Mouse (Mus musculus): ENCODE measurements at regions not wholly inside any gene's neighbourhood (a gene's known extent, or its start where the extent isn't known, plus 50 kb on each side); places are given as distances from the start of the nearest gene placed in this dataset.

DNA sequence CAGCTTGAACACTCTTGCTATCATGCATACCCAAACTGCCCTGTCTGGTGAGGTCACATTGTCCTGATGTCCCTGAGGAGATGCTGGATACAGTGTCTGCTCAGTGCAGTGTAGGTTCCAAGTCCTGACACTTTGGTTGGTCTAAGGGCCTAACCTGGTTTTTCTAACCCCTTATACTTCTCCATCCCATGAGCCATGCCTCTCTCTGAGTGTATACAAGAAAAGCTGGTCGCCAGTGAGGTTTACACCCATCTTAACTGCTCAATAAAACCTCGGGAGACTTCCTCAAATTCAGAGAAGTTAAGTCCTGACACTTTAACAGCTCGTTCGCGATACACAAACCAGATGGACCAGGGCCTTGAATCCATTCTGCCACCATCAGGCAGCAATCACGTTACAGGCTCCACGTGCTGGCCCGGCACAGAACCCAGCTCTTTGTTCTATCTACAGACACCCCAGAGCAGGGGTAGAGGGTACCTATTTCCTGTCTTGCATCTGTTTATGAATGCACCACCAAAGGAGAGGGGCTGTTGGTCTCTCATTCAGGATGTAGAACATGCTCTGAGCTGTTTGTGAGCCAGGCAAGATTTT is 320.0 kb upstream of the Tbx3 start:
- in situ Hi-C loops (cut with MseI, MboI) = no loop called here

DNA sequence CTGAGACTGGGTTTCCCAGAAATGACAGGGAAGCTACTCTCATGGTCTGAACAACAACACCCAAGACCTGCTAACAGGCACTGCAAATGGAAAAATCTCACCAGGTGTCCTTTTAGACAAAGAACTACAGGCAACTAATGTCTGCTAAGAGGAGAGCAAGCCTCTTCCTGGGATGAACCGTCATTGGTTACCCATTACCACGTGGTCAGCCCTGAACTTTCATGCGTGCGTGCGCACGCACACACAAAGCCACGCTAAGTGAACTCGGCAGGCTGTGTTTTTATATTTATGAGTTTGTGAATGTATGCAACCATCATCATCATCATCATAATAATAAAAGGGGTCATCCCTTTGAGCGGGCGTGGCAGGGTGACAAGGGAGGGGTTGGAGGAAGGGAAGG is 315.0 kb upstream of the Tbx3 start:
- in situ Hi-C loops (cut with MseI, MboI) = no loop called here

DNA sequence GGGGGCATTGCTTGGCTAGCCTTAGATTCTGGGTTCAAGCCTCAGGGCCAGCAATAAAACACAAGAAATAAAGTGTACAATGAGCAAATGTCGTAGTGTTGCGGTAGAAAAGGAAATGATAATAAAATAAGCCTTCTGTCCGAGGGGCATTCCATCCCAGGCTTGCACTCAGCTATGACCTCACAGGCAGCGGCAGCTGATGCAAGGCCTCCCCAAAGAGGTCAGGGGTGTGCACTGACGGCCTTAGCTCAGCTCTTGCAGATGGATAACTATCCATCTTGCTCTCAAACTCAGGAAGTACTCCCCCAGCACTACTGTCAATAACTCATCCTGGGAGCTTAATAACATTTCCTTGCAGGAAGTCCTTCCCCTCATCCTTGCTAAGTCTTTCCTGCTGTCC is 314.4 kb upstream of the Tbx3 start:
- in situ Hi-C loops (cut with MseI, MboI) = no loop called here

DNA sequence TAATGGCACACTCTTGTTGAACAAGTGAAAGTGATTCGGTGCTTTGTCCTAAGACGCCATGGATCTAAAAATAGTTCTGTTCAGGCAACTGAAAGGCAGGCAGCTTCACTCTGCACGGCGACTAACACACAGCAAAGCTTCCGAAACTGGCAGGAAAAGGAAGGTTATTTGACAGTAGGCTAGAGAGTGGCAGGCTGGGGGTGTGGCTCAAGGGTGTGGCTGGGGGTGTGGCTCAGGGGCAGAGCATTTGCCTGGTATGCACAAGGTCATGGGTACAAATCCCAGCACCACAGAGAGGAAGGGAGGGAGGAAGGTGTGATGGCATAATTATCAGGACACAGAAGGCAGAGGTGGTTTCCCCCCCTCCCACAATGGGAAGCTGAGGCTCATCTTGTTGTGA is 310.8 kb upstream of the Tbx3 start:
- in situ Hi-C loops (cut with MseI, MboI) = no loop called here

DNA sequence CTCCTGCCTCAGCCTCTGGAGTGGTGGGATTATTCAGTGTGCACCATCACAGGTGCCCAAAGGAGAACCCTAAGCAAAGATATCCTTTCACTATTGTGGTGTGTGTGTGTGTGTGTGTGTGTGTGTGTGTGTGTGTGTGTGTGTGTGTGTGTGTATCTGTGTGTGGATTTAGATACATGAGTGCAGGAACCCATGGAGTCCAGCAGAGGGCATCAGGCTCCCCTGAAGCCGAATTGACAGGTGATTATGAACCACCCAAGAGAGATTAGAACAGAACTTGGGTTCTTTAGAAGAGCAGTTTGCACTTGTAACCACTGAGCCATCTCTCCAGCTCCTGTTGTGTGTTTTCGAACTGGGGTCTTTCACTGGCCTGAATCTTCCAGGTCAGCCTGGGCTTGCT is 310.1 kb upstream of the Tbx3 start:
- in situ Hi-C loops (cut with MseI, MboI) = no loop called here

DNA sequence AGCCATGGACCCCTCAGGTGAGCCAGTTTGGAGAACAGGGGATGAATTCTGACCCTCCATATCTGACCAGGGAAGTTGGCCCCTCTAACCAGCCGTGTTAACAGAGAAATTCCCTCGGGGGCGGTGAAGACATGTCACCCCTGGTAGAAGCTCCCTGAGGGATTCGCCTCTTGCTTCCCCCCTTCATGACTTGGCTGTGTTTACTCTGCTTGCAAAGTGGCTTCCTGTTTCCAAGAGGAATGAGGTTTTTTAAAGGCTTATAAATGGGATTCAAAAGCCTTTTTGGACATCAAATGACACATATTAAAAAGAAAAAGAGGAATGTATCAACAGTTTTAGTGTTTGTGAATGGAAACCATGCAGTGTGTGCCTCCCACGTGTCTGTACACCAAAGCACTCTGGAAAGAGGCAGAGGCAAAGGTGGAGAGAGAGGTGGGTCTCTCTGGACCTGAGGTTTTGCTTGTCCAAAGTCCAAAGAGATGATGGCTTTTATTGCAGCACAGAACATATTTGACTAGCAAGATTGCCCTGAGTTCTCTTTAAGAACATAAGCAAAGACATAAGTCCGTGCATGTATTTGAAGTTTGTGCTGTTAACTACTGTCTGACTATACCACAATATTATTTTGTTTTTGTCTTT is 308.9 kb upstream of the Tbx3 start:
- in situ Hi-C loops (cut with MseI, MboI) = no loop called here

DNA sequence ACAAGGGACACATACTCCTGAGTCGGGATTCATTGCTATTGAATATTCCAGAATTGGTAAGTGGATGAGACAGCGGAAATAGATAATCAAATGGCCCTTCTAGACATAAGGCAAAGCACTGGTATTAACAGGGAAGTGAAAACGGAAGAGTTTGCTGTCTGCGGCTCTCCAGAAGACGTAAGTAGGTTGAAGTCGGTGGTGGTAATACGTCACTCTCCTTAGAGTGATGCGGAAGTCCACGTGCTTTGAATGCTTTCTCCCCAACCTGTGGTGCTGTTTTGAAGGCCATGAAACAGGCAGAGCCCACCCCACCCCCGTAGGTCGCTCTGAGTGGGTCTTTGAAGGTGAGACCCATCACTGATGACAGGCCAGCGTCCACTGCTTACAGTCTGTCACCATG is 308.0 kb upstream of the Tbx3 start:
- in situ Hi-C loops (cut with MseI, MboI) = no loop called here

DNA sequence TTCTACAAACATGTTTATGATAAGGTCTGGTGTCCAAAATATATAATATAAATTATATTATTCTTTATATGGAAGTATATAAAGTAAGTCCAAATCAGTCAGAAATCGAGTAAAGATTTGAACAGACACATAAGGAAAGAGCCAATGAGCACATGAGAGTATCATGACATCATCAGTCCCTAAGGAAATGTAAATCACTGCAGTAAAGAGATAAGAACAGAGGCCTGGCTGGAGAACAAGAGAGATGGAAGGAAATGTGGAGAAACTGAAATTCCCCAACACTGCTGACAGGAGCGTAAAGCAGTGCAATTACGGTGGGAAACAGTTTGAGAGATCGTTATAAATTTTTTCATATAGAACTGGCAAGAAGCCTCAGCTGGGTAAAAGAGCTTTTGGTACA is 306.2 kb upstream of the Tbx3 start:
- in situ Hi-C loops (cut with MseI, MboI) = no loop called here

DNA sequence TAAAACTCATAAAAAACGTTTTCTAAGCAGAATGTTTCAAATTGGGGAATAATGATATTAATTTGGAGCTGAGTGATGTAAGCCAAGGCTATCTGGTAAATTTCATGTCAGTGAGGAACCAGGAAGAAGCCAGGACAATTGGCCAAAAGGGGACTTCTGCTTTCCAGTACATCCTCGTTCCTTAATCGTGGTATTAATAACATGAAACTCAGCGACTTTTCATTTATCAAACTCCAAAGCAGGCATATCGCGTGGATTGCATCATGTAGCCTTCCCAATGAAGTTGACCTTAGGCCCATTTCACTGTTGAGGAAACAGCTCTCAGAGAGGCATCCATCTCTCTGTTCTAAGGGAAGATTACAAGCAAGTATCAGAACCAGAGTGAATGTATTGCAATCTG is 305.3 kb upstream of the Tbx3 start:
- in situ Hi-C loops (cut with MseI, MboI) = no loop called here

DNA sequence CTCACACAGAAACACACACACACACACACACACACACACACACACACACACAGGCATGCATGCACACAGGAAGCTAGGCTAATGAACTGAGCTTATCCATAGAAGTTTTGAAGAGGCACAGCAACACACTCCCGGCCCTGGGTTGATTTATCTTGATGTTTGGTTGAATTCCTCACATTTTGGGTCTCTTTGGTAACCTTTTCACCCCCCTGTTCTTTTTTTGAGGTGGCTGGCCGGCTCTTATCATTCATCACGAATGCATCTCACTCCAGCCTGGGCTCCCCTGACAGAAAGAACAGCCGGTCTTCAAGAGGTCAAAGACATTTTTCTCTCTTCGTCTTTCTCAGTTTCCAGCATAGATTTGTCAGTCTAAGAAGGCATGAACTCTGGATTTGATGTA is 304.2 kb upstream of the Tbx3 start:
- in situ Hi-C loops (cut with MseI, MboI) = no loop called here

DNA sequence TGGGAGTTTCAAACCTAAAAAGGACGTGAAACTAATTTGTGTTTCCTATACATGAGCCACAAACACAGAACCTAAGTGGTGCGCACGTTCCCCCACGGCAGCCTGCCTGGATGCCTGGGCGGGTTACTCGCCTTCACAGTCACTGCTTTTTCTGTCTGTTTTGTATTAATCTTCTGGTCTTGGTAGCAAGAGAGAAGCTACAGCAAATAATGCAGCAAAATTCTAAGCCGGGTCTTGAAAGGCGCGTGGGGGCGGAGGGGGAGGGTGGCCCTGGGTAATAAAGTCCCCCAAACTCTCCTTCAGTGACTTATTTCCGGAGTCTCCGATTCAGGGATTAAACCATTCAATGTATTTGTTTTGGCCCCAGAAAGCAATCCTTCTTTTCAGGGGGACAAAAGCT is 300.0 kb upstream of the Tbx3 start:
- in situ Hi-C loops (cut with MseI, MboI) = no loop called here

DNA sequence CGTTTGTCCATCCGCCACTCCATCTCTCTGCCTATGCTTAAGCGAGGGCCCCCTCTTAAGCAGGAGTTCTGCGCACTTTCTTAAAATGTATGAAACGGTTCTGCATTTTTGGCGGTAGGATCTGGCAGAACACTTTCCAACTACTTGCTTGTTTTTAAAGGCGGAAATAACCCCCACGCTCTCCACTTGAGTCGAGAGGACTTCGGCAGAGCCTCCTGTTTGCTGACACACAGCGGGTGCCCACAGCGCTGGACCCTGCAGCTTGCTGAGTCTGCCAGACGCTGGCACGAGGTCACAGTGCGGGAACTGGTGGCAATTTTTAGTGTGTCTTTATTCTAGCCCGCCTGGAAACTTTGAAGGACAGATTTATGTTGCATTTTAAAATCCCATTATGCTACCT is 299.5 kb upstream of the Tbx3 start:
- in situ Hi-C loops (cut with MseI, MboI) = no loop called here

DNA sequence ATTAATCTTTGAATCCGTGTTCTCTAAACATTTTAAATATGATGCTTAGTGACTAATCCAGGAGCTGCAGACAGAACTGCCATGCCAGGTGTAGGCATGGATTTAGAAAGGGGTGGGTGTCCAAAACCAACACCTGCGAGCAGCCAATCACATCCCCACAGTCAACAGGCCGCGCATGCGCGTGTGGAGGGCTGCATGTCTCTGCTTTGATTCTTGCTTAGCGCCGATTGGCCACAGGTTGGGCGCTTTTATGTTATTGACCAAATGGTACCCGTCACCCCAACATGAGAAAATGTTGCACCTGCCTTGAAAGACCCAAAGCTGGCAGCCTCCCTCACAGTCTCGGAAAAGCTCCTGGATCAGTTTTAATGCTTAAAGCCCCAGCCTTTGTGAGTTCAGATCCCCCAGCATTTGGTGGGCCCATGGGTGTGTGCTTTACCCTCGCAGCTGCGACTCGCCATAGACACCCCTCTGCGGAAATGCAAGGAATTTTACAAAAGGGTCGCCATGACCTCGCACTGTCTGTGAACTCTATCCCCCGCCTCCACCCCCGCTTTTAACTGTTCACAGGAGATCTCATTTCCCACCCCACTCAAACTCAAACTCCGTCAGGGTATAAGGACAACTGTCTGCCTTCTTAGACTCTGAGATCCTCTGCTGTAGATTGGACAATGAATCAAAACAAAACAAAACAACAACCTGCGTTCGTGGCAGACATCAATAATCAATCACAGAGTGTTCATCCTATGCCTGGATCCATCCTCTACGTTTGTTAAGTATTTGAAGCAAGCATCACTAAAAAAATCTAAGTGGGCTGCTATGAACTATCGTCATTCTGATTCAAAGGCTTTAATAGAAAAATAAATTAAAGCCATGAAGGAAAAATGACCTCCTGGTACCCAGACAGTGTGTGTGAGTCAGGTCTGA is 296.4 kb upstream of the Tbx3 start:
- in situ Hi-C loops (cut with MseI, MboI) = no loop called here

DNA sequence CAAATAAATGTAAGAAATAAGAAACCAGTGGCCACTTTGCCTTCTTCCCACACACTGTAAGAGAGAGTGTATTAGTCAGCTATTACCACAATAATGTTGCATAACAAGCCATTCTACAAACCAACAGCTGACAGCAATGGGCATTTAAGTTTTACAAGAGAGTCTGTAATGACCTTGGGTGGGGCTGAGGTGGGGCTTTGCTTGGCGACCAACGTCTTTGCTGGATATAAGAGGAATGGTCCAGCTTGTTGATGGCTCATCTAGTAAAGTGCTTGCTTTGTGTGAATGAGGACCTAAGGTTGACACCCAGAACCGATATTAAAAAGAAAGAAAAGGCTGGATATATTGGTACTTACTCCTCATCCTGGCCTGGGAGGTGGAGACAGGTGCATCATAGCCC is 295.6 kb upstream of the Tbx3 start:
- in situ Hi-C loops (cut with MseI, MboI) = no loop called here

DNA sequence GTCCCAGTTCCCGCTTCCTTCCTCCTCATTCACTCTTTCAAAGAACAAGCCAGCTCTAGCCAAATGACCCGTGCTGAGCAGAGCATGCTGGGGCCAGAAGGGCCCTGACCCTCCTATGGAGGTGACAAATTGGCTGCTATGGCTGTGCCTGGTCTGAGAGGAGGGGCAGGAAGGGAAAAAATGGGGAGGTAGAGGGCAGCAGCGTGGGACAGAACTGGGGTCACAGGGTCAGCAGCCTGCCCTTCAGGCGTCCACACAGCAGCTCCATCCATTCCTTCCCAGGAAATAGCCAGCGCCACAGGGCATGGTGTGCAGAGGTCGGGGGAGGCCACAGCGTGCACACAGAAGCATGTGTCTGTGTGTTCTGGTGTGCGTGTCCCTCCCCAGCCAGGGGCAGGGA is 292.2 kb upstream of the Tbx3 start:
- in situ Hi-C loops (cut with MseI, MboI) = no loop called here

DNA sequence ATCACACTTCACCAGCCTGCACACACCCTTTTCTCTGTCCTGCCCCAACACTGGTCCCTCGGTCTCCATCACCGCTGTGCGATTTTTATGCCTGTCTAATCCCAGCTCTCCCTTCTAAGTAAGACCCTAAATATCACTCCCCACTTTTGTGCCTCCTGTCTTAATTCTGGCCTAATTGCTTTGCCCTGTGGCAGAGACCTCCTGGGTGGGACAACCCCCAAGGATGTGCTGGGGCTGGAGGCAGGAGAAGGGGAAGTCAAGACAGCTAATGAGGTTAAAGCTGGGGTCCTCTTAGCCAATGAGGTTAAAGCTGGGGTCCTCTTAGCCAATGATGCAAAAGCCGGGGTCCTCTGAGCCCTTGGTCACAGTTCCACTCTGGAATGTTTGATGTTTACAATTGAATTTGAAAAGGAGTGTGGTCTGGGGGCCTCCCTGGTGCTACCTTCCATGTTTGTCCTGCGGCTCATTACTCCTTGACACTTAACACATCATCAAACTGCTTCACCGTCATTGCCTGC is 290.5 kb upstream of the Tbx3 start:
- in situ Hi-C loops (cut with MseI, MboI) = no loop called here

DNA sequence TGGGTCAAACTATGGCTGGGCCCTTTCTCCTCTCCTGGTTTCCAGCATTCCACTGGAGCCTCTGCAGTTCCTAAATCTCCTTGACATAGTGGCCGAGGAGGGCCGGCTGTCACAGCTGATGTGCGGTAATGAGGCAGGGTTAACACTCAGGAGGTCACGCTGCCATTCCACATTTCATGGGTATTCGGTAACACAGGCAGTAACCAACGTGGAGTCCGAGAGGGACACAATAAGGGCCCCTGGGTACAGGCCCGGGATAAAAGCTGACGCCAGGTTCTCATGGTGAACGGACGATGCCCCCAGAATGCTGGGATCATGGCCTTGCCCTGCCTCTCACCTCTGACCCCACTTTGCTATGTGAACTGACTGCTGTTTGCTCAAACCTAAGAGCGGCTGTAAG is 289.0 kb upstream of the Tbx3 start:
- in situ Hi-C loops (cut with MseI, MboI) = no loop called here

DNA sequence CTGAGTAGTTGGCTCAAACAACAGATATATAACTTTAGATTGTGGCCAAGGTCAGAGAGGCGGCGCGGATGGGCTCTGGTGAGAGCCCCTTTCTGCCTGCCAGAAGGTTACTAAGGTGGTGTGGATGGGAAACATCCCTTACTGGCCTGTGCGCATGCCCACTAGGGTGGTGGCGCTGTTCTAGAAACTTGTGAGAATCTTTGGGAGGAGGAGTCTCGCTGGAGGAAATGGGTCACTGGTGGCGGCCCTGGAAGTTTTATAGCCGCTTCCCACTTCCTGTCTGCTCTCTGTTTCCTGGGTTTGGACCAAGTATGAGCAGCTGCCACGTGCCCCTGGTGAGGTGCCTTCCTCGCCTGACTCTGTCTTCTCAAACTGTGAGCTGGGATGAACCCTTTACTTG is 285.0 kb upstream of the Tbx3 start:
- in situ Hi-C loops (cut with MseI, MboI) = no loop called here

DNA sequence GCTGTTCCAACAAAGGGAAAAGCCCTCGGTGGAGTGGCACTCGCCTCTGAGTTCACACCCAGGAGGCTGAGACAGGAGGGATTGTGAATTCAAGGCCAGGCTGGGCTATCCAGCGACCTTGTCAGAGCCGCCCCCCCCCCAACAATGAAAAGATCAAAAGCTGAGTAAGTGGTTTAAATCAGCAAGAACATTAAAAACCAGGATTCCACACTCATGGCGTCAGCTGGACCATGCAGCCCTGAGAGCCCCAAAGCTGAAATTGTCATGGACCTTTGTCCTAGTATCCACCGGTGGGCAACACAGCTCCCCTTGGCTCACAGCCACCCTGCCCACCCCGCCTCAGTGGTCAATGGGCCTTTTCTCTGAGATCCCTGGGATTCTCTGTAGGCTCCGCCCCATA is 283.6 kb upstream of the Tbx3 start:
- in situ Hi-C loops (cut with MseI, MboI) = no loop called here

DNA sequence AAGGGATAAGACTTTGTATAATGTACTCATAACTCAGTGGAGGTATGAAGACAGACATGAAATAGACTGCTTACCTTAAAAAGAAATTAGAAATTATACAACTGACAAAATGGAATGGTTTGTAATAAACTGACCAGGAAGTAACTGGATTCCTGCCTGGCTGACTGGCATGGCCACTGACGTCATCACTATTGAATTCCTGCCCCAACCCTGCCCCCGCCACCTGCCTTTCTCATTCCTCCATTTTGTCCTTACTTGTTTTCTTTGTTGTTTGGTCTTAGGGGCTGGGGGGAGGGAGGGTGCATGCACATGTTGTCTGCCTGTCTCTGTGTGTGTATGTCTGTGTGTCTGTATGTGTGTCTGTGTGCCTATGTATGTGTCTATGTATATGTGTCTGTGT is 283.2 kb upstream of the Tbx3 start:
- in situ Hi-C loops (cut with MseI, MboI) = no loop called here

DNA sequence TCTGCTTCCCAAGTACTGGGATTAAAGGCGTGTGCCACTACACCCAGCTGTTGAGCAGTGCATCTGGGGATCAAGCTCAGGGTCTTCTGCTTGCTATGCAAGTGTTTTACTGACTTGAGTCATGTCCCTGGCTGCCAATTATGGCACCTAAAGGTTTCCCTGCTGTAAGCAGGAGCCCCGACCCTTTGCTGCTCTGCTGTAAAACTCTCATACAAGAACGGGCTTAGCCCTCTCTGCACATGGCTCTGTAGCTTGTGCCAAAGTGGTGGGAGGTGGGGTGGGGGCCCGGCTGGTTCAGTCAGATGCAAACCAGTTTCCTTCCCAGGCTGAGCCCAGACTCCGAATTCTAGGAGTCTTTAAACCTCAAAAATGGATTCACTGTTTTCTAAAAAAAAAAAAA is 281.6 kb upstream of the Tbx3 start:
- in situ Hi-C loops (cut with MseI, MboI) = no loop called here

DNA sequence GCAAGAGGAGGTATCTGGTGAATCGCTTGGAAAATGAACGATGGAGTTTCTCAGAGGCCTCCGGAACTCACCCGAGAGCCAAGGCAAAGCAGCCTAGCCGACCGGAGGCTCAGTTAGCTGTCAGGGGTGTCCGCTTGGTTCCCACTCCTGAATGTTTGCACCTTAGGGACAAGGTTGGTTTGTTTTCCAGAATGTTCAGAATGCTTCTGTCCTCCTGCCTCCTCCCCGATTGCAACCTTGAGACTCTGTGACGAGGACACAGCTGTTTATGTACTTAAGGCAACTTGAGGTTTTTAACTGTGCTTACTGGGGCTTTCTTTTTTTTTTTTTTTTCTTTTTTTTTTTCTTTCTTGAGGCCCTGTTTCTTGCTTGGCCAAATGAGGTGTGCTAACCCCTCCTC is 281.1 kb upstream of the Tbx3 start:
- in situ Hi-C loops (cut with MseI, MboI) = no loop called here

DNA sequence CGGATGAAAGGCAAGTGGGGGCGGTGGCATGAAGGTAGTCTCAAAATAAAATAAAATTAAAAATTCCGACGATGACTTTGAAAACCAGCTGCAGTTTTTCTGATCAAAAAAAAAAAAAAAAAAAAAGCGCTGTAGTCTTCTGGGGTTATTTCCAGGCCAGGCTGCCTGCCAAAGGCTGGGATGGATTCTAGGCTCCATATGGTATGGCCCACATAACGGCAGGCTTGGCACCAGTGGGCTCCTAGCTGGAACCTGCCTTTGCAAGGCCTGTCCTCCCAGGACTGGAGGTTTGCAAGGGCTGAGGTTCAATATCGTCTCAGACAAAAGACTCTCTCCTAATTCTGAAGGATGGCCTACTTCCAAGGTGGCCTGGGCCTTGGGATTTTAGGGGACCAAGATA is 280.6 kb upstream of the Tbx3 start:
- in situ Hi-C loops (cut with MseI, MboI) = no loop called here
